Mouse (Mus musculus) adrenal gland, adult 10 weeks (tissue): ENCODE measurements around the gene Cpxm1. TPM values are rescaled to one million over a fixed set of nuclear protein-coding genes. Genes with fewer than 3 reads are reported as not detected.

ENCODE experiments used
- polyA plus RNA-seq: library from polyadenylated mRNA; stranded (reverse); fragments of 350-450 nt; fragmentation: Illumina TruSeq; extraction: RNeasy Lipid Tissue Mini Kit (QIAGEN cat#74804); gene quantifications from one replicate; pipeline ENCODE4 v1.2.3, GENCODE M21; 2014; ENCODE audit warnings: low read depth, low replicate concordance

Cpxm1 gene
- 0.29 TPM for polyA plus RNA-seq

DNA sequence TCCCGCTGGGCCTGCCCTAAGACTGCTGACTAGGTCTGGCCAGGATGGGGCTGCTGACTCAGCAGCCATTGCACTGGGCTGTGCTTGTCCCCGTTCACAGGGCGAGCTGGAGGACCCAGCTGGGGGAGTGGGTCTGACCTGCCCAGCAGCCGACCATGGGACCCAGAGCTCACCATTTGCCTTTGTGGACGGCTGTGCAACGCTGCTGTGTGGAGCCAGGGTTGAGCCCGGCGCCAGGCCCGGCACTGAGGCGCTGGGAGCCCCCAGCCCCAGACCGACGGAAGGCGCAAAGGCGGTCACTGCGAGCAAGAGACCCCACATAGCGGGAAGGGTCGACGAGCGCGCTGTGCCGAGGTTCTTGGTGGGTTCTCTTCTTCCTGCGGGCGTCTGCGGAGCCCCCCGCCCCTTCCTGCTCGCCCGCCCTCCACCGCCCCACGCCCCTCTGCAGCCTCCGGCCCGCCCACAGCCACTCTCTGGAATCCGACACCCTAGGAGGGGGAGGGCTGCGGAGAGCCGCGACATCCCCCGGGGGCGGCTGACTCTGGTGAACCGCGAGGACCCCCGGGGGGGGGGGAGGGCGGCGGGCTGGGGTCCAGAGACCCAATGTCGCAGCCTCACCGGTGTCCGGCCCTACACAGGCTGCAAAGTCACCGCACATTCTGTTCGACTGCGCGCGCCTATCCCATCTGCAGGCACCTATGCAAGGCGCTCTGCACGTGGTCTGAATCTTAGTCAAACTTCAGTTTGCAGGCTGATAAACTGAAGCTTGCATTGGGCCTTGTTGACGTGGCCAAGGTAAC, at the start of gene Cpxm1:
Gene Cpxm1, minus strand, starts transcription at position 389 of the 800 bp plus-strand sequence.

DNA sequence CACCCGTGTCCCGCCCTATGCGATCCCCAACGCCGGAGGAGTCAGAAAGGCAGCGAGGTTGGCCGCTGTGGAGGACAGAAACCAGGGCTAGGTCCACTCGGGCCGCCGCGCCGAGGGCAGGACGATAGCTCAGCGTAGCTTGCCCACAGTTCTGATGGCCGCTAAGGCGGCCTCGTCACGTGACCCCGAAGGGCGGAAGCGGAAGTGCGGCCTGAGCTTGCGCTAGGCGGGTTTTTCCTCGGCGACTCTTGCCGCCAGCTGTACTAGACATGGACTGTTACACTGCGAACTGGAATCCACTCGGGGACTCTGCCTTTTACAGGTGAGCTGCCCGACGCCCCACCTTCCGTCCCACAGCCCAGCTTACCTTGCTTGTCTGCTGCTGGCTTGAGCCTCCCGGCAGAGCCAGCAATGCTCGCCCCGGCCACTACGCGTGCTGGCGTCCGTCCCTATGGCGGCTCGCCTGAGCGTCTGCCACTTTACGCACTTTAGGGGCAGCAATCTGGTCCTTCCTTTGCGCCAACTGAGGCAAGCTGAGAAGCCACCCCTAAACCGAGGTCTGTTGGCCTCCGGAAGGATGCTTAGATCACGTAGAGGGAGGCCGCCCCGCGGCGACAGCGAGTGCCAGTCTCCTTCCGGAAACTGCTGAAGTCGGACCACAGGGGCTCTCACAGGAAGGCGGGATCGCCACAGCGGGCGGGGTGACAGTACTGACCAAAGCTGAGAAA, 26.9 kb upstream of the Cpxm1 start, which contains the start of the genes Vps16 and Pced1a:
Gene Vps16, plus strand, starts transcription at position 214 of the 728 bp plus-strand sequence.
Gene Pced1a, minus strand, starts transcription at position 576 of the 728 bp plus-strand sequence.

DNA sequence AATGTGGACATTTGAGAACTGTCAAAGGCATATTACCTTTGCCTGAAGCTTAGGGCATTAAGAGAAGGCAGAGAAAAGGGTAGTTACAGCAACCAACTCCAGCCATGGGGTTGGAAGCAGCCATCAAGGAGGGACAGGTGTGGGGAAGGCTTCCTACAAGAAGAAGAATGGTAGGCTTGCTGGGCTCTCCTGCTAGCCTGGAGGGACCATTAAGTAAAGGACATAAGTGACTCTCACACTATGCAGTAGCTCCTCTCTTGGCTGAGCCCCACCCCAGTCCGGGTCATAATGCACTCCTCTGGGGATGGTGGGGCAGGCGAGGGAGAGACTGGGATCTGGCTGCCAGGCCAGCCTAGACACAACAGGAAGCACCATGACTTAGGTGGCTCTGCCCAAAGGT, 8.8 kb upstream of the Cpxm1 start, which contains the start of gene Tmem239:
Gene Tmem239, plus strand, starts transcription at position 301 of the 400 bp plus-strand sequence.

DNA sequence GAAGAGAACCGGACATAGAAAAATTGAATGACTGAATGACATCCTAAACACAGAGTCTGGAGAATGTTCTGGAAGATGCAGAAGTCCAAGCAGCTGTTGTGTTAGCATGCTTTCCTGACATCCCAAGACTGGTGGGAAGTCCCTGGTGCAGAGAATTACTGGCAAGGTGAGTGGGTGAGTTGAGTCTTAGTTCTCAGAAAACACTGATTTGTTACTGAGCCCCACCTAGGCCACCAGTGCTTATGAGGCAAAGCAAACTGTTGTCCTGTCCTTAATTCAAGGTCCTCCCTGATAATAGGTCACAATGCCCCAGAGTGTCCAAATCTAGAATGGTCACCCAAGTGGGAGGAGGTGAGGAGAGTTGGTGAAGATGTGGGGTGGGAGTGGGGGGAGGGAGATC, 7.6 kb upstream of the Cpxm1 start, which contains the start of the genes Gm28372 and 1700020A23Rik:
Gene Gm28372, plus strand, starts transcription at position 301 of the 400 bp plus-strand sequence.
Gene 1700020A23Rik, plus strand, starts transcription at position 321 of the 400 bp plus-strand sequence.

Other genes with a start within 250 kb of the Cpxm1 start
- 15.5 TPM for gene Snrpb, start 218.2 kb downstream of the Cpxm1 start, polyA plus RNA-seq
- gene Tmc2, start 202.4 kb downstream of the Cpxm1 start, polyA plus RNA-seq, result not detected
- 87.1 TPM for gene Nop56, start 123.1 kb downstream of the Cpxm1 start, polyA plus RNA-seq
- 131 TPM for gene Idh3b, start 113.0 kb downstream of the Cpxm1 start, polyA plus RNA-seq
- 0.52 TPM for gene Ebf4, start 102.4 kb downstream of the Cpxm1 start, polyA plus RNA-seq
- not detected for gene Gm28372, start 7.7 kb upstream of the Cpxm1 start, polyA plus RNA-seq
- gene 1700020A23Rik, start 7.7 kb upstream of the Cpxm1 start, polyA plus RNA-seq, result not detected
- gene Tmem239, start 8.9 kb upstream of the Cpxm1 start, polyA plus RNA-seq, result not detected
- 23.9 TPM for gene Vps16, start 26.8 kb upstream of the Cpxm1 start, polyA plus RNA-seq
- gene Pced1a, start 27.1 kb upstream of the Cpxm1 start, polyA plus RNA-seq, result 5.9 TPM
- 196 TPM for gene Ptpra, start 52.7 kb upstream of the Cpxm1 start, polyA plus RNA-seq
- gene Mrps26, start 166.2 kb upstream of the Cpxm1 start, polyA plus RNA-seq, result 1.2 TPM
- not detected for gene Oxt, start 178.6 kb upstream of the Cpxm1 start, polyA plus RNA-seq
- not detected for gene Avp, start 185.0 kb upstream of the Cpxm1 start, polyA plus RNA-seq
- gene Fastkd5, start 232.5 kb upstream of the Cpxm1 start, polyA plus RNA-seq, result 32.5 TPM
- gene Ubox5, start 232.5 kb upstream of the Cpxm1 start, polyA plus RNA-seq, result 4.7 TPM
- 2.3 TPM for gene Lzts3, start 245.2 kb upstream of the Cpxm1 start, polyA plus RNA-seq